Mouse (Mus musculus): ENCODE results near the gene Prrg2.

DNA sequence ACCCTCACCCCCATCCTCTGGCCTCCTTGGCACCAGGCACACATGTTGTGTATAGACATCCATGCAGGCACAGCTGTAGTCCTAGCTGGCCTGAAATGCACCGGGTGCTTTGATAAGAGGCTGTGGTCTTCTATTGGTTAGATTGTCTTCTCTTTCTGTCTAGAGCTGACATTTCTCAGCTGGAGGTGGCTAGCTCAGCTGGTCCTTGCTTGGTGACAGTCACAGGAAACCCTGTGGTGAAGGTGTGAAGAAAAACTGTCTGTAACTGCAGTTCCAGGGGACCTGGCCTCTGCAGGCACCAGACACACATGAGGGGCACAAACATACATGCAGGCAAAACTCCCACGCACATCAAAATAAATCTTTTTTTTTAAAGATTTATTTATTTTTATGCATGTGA lies 7.2 kb upstream of the Prrg2 start:
- TF ChIP-seq POLR2A (IDR thresholded peaks at IDR 0.05; ENCODE audit: low read depth, low read length) (no peak), CTCF (IDR thresholded peaks at IDR 0.05; ENCODE audit: extremely low read depth, insufficient read depth, insufficient read length, insufficient replicate concordance) (no peak)

Data from spleen, adult 2 months (tissue).